In the genomic region with DNA sequence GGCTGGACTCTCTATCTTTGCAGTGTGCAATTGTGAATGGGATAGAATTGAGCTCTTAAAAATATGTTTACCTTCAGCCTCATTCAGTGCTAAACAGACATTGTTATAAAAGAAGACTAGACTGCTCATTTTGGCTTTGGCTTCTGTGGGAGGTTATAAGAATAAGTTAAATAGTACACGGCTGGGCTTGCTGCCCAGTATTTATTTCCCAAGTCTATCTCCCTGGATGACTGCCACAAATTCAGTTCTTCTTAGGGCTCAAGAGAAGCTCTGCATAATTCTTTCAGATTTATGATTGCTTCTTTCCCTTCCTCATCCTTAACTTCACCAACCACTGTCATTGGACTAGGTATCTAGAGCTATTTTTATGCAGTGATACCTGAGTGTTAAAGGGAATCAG, we compare ENCODE assay signal across 15 mouse cellular contexts.
DNase-seq lines count a peak whose midpoint lies in the region; ATAC-seq and TF ChIP-seq lines count a peak whose summit lies in the region.
"Had no signal": no experiment of that assay in that cellular context is flagged by ENCODE, and none has a peak within 500 bp of the region (broad histone marks: within the 10 kb centered on the region; RNA-seq: fewer than 3 reads in every experiment).

No protein-coding gene starts in this region.

- H3K27ac ChIP-seq in kidney, embryonic 16.5 days (ENCODE audit: low read length) = no peak overlapping the region
- peak overlapping the region; percentile 33; the same call in 1 of the 2 replicates for H3K27ac ChIP-seq in stomach, embryonic 16.5 days (ENCODE audit: low read length)
- H3K27ac ChIP-seq in stomach, postnatal 0 days (replicated peaks) = no peak overlapping the region
- no peak overlapping the region for H3K27ac ChIP-seq in thymus, adult 2 months (ENCODE audit: control insufficient read depth, insufficient read depth, low read length)
- H3K27ac ChIP-seq: embryonic facial prominence, embryonic 15.5 days; hindbrain, embryonic 15.5 days; macrophage had no signal

- WGBS in kidney, embryonic 16.5 days = 79% methylated on average over 1 of the region's 1 CpGs
- WGBS in stomach, embryonic 16.5 days = 48% methylated on average over 1 of the region's 1 CpGs
- WGBS in stomach, postnatal 0 days = 29% methylated on average over 1 of the region's 1 CpGs
- 90% methylated on average over 1 of the region's 1 CpGs for WGBS in thymus, adult 2 months

- no peaks in the 10 kb centered on the region for H3K4me1 ChIP-seq in kidney, embryonic 16.5 days (ENCODE audit: insufficient read depth, low read length)
- no peaks in the 10 kb centered on the region for H3K4me1 ChIP-seq in stomach, embryonic 16.5 days (ENCODE audit: control insufficient read depth, insufficient read depth, low read length)
- H3K4me1 ChIP-seq in stomach, postnatal 0 days (replicated peaks; ENCODE audit: control insufficient read depth, insufficient read depth) = no peaks in the 10 kb centered on the region
- H3K4me1 ChIP-seq in thymus, adult 2 months (replicated peaks; ENCODE audit: control insufficient read depth, insufficient read depth, low read length) = no peaks in the 10 kb centered on the region
- H3K4me1 ChIP-seq: embryonic facial prominence, embryonic 15.5 days; hindbrain, embryonic 15.5 days had no signal

- H3K4me3 ChIP-seq in kidney, embryonic 16.5 days (ENCODE audit: low read length) = no peak overlapping the region
- no peak overlapping the region for H3K4me3 ChIP-seq in stomach, embryonic 16.5 days (replicated peaks; ENCODE audit: low read length)
- no peak overlapping the region for H3K4me3 ChIP-seq in stomach, postnatal 0 days (ENCODE audit: low read depth, low read length)
- H3K4me3 ChIP-seq in thymus, adult 2 months (ENCODE audit: control insufficient read depth, insufficient read depth, low read length) = no peak overlapping the region
- H3K4me3 ChIP-seq: embryonic facial prominence, embryonic 15.5 days; hindbrain, embryonic 15.5 days had no signal

- peak; percentile 16 for DNase-seq in kidney, adult 11 months
- no peak for DNase-seq in stomach, postnatal 0 days (ENCODE audit: low spot score)
- DNase-seq in kidney, adult 9 months = peak; percentile 73
- no peak for DNase-seq in yolk sac, embryonic 10.5 days (ENCODE audit: low spot score)
- no peak for DNase-seq in thymus, adult 2 months
- DNase-seq: adrenal gland, adult 8-10 months; cerebellum, adult 9-10 months; layer of hippocampus, postnatal 36 days; thymus, adult 18-20 months had no signal

- no peak for TF ChIP-seq POLR2A in thymus, adult 2 months (IDR thresholded peaks at IDR 0.05; ENCODE audit: control insufficient read depth, extremely low read depth, insufficient read depth, low read length, poor library complexity)

- no peak for ATAC-seq in kidney, embryonic 16.5 days (ENCODE audit: low FRiP score, low TSS enrichment)
- ATAC-seq in stomach, embryonic 16.5 days (ENCODE audit: insufficient read depth, low FRiP score) = no peak; the same call in 1 of the 2 replicates
- no peak for ATAC-seq in stomach, postnatal 0 days (ENCODE audit: low FRiP score, low TSS enrichment)

- TF ChIP-seq CTCF in stomach, postnatal 0 days (IDR thresholded peaks at IDR 0.05; ENCODE audit: low read depth) = no peak
- TF ChIP-seq CTCF in thymus, adult 2 months (IDR thresholded peaks at IDR 0.05; ENCODE audit: borderline replicate concordance, control insufficient read depth, extremely low read depth, insufficient read depth, low read length, poor library complexity) = no peak

- H3K27me3 ChIP-seq in kidney, embryonic 16.5 days (ENCODE audit: insufficient read depth, low read length) = no peaks in the 10 kb centered on the region
- no peaks in the 10 kb centered on the region for H3K27me3 ChIP-seq in stomach, embryonic 16.5 days (ENCODE audit: control insufficient read depth, insufficient read depth, low read length)
- no peaks in the 10 kb centered on the region for H3K27me3 ChIP-seq in stomach, postnatal 0 days (ENCODE audit: control insufficient read depth, insufficient read depth, low read length)
- no peaks in the 10 kb centered on the region for H3K27me3 ChIP-seq in thymus, adult 2 months (ENCODE audit: control insufficient read depth, insufficient read depth, low read length)
- H3K27me3 ChIP-seq: embryonic facial prominence, embryonic 15.5 days; hindbrain, embryonic 15.5 days had no signal

- no peaks in the 10 kb centered on the region for H3K9me3 ChIP-seq in kidney, embryonic 16.5 days (ENCODE audit: low read length)
- no peaks in the 10 kb centered on the region for H3K9me3 ChIP-seq in stomach, embryonic 16.5 days (replicated peaks; ENCODE audit: control insufficient read depth, low read length)
- H3K9me3 ChIP-seq in stomach, postnatal 0 days (ENCODE audit: control insufficient read depth, low read length) = no peaks in the 10 kb centered on the region
- H3K9me3 ChIP-seq: embryonic facial prominence, embryonic 15.5 days; G1E; hindbrain, embryonic 15.5 days had no signal

- H3K36me3 ChIP-seq in kidney, embryonic 16.5 days (ENCODE audit: insufficient read depth, low read length) = no peaks in the 10 kb centered on the region
- H3K36me3 ChIP-seq in stomach, embryonic 16.5 days (ENCODE audit: control insufficient read depth, insufficient read depth, low read length) = 0 out of 2 replicates have a peak, but pooled peaks cover 2% of the 10 kb centered on the region
- no peaks in the 10 kb centered on the region for H3K36me3 ChIP-seq in stomach, postnatal 0 days (ENCODE audit: control insufficient read depth, insufficient read depth, low read length)
- 0 out of 2 replicates have a peak, but pooled peaks cover 16% of the 10 kb centered on the region for H3K36me3 ChIP-seq in thymus, adult 2 months (ENCODE audit: control insufficient read depth, insufficient read depth, low read length)
- H3K36me3 ChIP-seq: embryonic facial prominence, embryonic 15.5 days; G1E; hindbrain, embryonic 15.5 days had no signal

- no peak for TF ChIP-seq EP300 in stomach, postnatal 0 days (optimal IDR thresholded peaks at IDR 0.05)

- H3K4me2 ChIP-seq in kidney, embryonic 16.5 days (replicated peaks; ENCODE audit: low read depth, low read length) = no peak overlapping the region
- H3K4me2 ChIP-seq in stomach, embryonic 16.5 days (ENCODE audit: low read depth, low read length) = no peak overlapping the region
- H3K4me2 ChIP-seq in stomach, postnatal 0 days (replicated peaks; ENCODE audit: low read depth) = no peak overlapping the region
- H3K4me2 ChIP-seq: embryonic facial prominence, embryonic 15.5 days; hindbrain, embryonic 15.5 days had no signal

- no peak overlapping the region for H3K9ac ChIP-seq in kidney, embryonic 16.5 days (replicated peaks; ENCODE audit: low read length)
- H3K9ac ChIP-seq in stomach, embryonic 16.5 days (ENCODE audit: low read length) = no peak overlapping the region
- no peak overlapping the region for H3K9ac ChIP-seq in stomach, postnatal 0 days (ENCODE audit: low read length)
- H3K9ac ChIP-seq: embryonic facial prominence, embryonic 15.5 days; hindbrain, embryonic 15.5 days had no signal

Comparison
In these comparisons a context has a peak if more than half of its experiments do, and no peak if none do; other contexts are left out.
1. DNase-seq: peak in kidney, adult 11 months (single experiment) and kidney, adult 9 months (single experiment); none in stomach, postnatal 0 days (single experiment), yolk sac, embryonic 10.5 days (single experiment) and thymus, adult 2 months (single experiment).